Mouse (Mus musculus) forebrain, postnatal 0 days (tissue): Measurements from ENCODE around the gene Olfr263. TPM values are rescaled to one million over a fixed set of nuclear protein-coding genes. Genes with fewer than 3 reads are reported as not detected.
"Not testable (repeated sequence)": the region's sequence is repeated elsewhere in the genome, so short reads cannot be mapped to it uniquely, and the experiment has no call there.

ENCODE experiments used
- ATAC-seq: fragments of 200-750 bp; cut with Nextera tagmentation; 2 replicates; pipeline ENCODE4 v1.8.0; 2017; ENCODE audit warnings: mild to moderate bottlenecking, moderate library complexity
- DNase-seq: peaks from one replicate; pipeline ENCODE4 v3.0.0-alpha.2; 2015
- H3K27ac ChIP-seq: fragments of 300-500 bp; sonication (generic); 2 replicates; pipeline ENCODE4 v1.5.1; 2014; ENCODE audit warnings: low read depth, mild to moderate bottlenecking, antibody characterized with exemption, low read length, moderate library complexity, mixed read lengths
- H3K27me3 ChIP-seq: fragments of 300-500 bp; sonication (generic); 2 replicates; pipeline ENCODE4 v1.6.1; 2014; ENCODE audit warnings: mild to moderate bottlenecking, low read length, mixed read lengths; ENCODE audit not compliant: insufficient read depth
- H3K36me3 ChIP-seq: fragments of 300-500 bp; sonication (generic); 2 replicates; pipeline ENCODE4 v1.6.1; 2014; ENCODE audit warnings: mild to moderate bottlenecking, moderate library complexity; ENCODE audit not compliant: insufficient read depth
- H3K4me1 ChIP-seq: fragments of 300-500 bp; sonication (generic); 2 replicates; pipeline ENCODE4 v1.6.1; 2014; ENCODE audit warnings: antibody characterized with exemption; ENCODE audit not compliant: insufficient read depth
- H3K4me2 ChIP-seq: fragments of 300-500 bp; sonication (generic); 2 replicates; pipeline ENCODE4 v1.6.1; 2014; ENCODE audit warnings: low read depth, mild to moderate bottlenecking, moderate library complexity
- H3K4me3 ChIP-seq: fragments of 300-500 bp; sonication (generic); 2 replicates; pipeline ENCODE4 v1.5.1; 2014; ENCODE audit warnings: low read depth, low read length, mixed read lengths
- H3K9ac ChIP-seq: fragments of 300-500 bp; sonication (generic); 2 replicates; pipeline ENCODE4 v1.6.1; 2014; ENCODE audit warnings: mild to moderate bottlenecking
- H3K9me3 ChIP-seq: fragments of 300-500 bp; sonication (generic); 2 replicates; pipeline ENCODE4 v1.6.1; 2016; ENCODE audit warnings: low read length
- CTCF ChIP-seq: sonication (generic); IDR thresholded peaks from 2 replicates; pipeline ENCODE4 v1.5.1; 2016; ENCODE audit warnings: antibody characterized with exemption, control low read depth, low read depth
- WGBS: fragments of 180-500 bp; shearing (Covaris S2); extraction: QIAGEN DNeasy Blood & Tissue Kit; methylation state at CpG from one replicate; pipeline ENCODE4 v1.1.7; 2014; 5-methylcytosine and 5-hydroxymethylcytosine counted together
- polyA plus RNA-seq: library from polyadenylated mRNA; unstranded; fragments of >200 nt; fragmentation: Nextera tagmentation; extraction: Ambion mirVana; gene quantifications from 2 replicates; pipeline ENCODE4 v1.2.1, GENCODE M21; 2015
- total RNA-seq: library from RNA; depleted of rRNA; stranded (reverse); fragments of >200 nt; gene quantifications from 2 replicates; pipeline ENCODE4 v1.2.3, GENCODE M21; 2014; rRNA removed

Gene Olfr263
- total RNA-seq (not detected in 2 replicates), polyA plus RNA-seq (not detected in 2 replicates)

- not testable (repeated sequence) for DNase-seq, H3K4me3 ChIP-seq, H3K4me2 ChIP-seq, ATAC-seq, H3K27ac ChIP-seq, H3K9ac ChIP-seq, H3K4me1 ChIP-seq, H3K9me3 ChIP-seq, H3K27me3 ChIP-seq, H3K36me3 ChIP-seq
- WGBS, result 65% methylated on average over 3 of the region's 3 CpGs
Measured at GRCm38 (mm10) chr13:21129339-21129738, at the start of gene Olfr263. Gene Olfr263 (plus strand): TSS chr13:21129639.

DNA sequence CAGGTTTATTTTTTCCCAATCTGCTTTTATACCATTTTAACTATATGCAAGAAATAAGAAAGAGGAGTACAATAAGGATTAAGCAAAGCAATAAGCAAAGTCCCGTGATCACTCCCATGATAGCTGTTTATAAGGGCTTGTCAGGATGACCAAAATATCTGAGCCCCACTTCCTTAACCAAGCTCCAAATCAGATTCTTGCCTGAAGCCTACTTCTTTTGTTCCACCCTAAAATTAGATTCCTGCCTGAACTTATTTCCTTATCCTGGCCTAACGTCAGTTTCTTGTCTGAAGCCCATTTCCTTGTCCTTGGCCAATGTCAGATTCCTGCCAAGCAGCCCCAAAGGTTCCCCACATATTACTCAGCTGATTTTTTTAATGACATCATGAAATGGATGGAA, 46.8 kb upstream of the Olfr263 start:
- H3K9me3 ChIP-seq, result no peaks in the 10 kb centered on the region
- no peaks in the 10 kb centered on the region for H3K36me3 ChIP-seq
- no peak for TF ChIP-seq CTCF
- H3K4me3 ChIP-seq, result no peak overlapping the region
- ATAC-seq, result no peak
- H3K27me3 ChIP-seq, result no peaks in the 10 kb centered on the region
- no peak overlapping the region for H3K27ac ChIP-seq
- no peak for DNase-seq
- WGBS, result 79% methylated on average over 2 of the region's 2 CpGs
- no peak overlapping the region for H3K4me2 ChIP-seq
- H3K9ac ChIP-seq, result no peak overlapping the region
- H3K4me1 ChIP-seq, result no peaks in the 10 kb centered on the region

DNA sequence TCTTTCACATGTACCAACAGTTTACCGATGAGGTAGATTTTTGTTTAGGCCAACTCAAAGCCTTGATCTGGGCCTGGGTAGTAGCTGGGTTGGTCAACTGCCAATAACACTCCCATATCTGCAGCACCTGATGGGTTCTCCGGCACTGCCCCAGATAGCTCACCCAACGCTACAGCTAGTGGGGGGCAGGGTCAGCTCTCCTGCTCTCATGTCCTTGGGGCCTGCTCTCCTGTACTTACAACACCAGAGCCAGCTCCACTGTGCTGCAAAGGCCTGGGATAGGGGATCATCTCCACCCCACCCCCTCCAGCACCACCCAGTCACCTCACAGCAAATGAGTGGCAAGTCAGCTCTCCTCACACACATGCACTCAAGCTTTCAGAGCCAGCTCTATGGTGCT, 19.7 kb upstream of the Olfr263 start:
- WGBS, result 93% methylated on average over 3 of the region's 3 CpGs
- ATAC-seq, result no peak
- no peak overlapping the region for H3K4me3 ChIP-seq
- H3K4me1 ChIP-seq, result no peaks in the 10 kb centered on the region
- no peaks in the 10 kb centered on the region for H3K27me3 ChIP-seq
- H3K27ac ChIP-seq, result no peak overlapping the region
- no peak for DNase-seq
- no peaks in the 10 kb centered on the region for H3K9me3 ChIP-seq
- H3K9ac ChIP-seq, result no peak overlapping the region
- H3K4me2 ChIP-seq, result no peak overlapping the region
- H3K36me3 ChIP-seq, result no peaks in the 10 kb centered on the region
- TF ChIP-seq CTCF, result no peak

- no peak for DNase-seq
- H3K4me3 ChIP-seq, result no peak overlapping the region
- H3K9me3 ChIP-seq, result no peaks in the 10 kb centered on the region
- no peak overlapping the region for H3K27ac ChIP-seq
- TF ChIP-seq CTCF, result no peak
- no peak overlapping the region for H3K4me2 ChIP-seq
- no peaks in the 10 kb centered on the region for H3K27me3 ChIP-seq
- no peak for ATAC-seq
- no peaks in the 10 kb centered on the region for H3K4me1 ChIP-seq
- no peak overlapping the region for H3K9ac ChIP-seq
- WGBS, result 89% methylated on average over 6 of the region's 6 CpGs
- no peaks in the 10 kb centered on the region for H3K36me3 ChIP-seq
Measured at GRCm38 (mm10) chr13:21110441-21110840, 19.0 kb upstream of the Olfr263 start.

DNA sequence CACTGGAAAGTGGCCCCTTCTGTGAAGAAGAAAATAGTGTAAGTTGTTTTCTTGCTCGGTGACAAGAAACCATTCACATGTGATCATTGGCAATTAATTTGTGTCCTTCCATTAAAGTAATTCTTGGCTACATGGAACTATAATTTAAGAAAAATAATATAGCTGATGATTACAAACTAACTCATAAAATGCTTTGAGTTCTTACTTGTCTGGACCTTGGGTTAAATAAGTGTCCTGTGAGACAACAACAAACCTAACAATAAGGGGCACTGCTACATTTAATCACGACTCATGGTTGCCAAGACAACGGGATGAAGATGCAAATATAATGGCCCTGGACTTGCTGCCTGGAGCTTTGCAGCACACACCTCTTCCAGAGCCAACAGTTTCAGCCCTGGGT, 18.3 kb upstream of the Olfr263 start, which contains the start of gene Olfr1369-ps1:
Olfr1369-ps1 (plus strand) TSS at position 301 of the 400 bp plus-strand sequence.
- H3K27ac ChIP-seq, ATAC-seq, H3K4me1 ChIP-seq, H3K4me3 ChIP-seq, H3K27me3 ChIP-seq, H3K9ac ChIP-seq, H3K36me3 ChIP-seq, DNase-seq, H3K9me3 ChIP-seq, H3K4me2 ChIP-seq: not testable (repeated sequence)
- 55% methylated on average over 3 of the region's 3 CpGs for WGBS

- no peak overlapping the region for H3K9ac ChIP-seq
- H3K4me2 ChIP-seq, result no peak overlapping the region
- H3K9me3 ChIP-seq, result no peaks in the 10 kb centered on the region
- no peak for DNase-seq
- no peak for TF ChIP-seq CTCF
- no peaks in the 10 kb centered on the region for H3K4me1 ChIP-seq
- WGBS, result 88% methylated on average over 4 of the region's 4 CpGs
- H3K36me3 ChIP-seq, result no peaks in the 10 kb centered on the region
- ATAC-seq, result no peak
- H3K27ac ChIP-seq, result no peak overlapping the region
- H3K4me3 ChIP-seq, result no peak overlapping the region
- no peaks in the 10 kb centered on the region for H3K27me3 ChIP-seq
Measured at GRCm38 (mm10) chr13:21114121-21114520, 15.3 kb upstream of the Olfr263 start.

- H3K36me3 ChIP-seq, result no peaks in the 10 kb centered on the region
- ATAC-seq (no peak), DNase-seq (no peak)
- H3K4me1 ChIP-seq, result no peaks in the 10 kb centered on the region
- H3K27me3 ChIP-seq, result no peaks in the 10 kb centered on the region
- no peak overlapping the region for H3K4me2 ChIP-seq
- peak; percentile 43 for TF ChIP-seq CTCF
- H3K9ac ChIP-seq, result no peak overlapping the region
- no peaks in the 10 kb centered on the region for H3K9me3 ChIP-seq
- no peak overlapping the region for H3K27ac ChIP-seq
- no peak overlapping the region for H3K4me3 ChIP-seq
- WGBS, result 58% methylated on average over 8 of the region's 8 CpGs
Measured at GRCm38 (mm10) chr13:21142421-21142820, 13.0 kb downstream of the Olfr263 start.

DNA sequence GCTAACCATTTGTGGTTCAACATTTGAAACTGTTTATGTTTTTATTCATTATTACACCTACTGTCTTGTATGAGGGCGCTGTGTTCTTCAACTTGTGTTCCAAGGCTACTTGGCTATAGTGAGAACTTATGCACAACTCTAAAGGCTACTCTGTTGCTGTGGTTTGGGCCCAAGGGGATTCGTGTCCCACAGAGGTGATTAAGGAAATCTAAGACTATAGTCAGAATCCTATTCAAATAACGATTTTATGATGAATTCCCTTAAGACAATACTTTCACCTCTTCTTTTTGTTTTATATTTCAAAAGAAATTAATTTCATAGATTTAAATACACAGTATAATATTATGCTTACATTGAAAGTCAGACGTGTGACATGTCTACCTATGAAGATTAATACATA, 16.3 kb downstream of the Olfr263 start, which contains the start of gene Olfr1368:
Olfr1368 (minus strand) TSS at position 101 of the 400 bp plus-strand sequence.
- H3K27me3 ChIP-seq, result no peaks in the 10 kb centered on the region
- 76% methylated on average over 4 of the region's 4 CpGs for WGBS
- DNase-seq (no peak), ATAC-seq (no peak)
- H3K27ac ChIP-seq, result no peak within 1 kb of the TSS
- H3K36me3 ChIP-seq, result no peaks in the 10 kb centered on the region
- H3K4me1 ChIP-seq, result no peaks in the 10 kb centered on the region
- H3K4me3 ChIP-seq, result no peak within 1 kb of the TSS
- H3K9ac ChIP-seq, result no peak within 1 kb of the TSS
- H3K4me2 ChIP-seq, result no peak within 1 kb of the TSS
- no peaks in the 10 kb centered on the region for H3K9me3 ChIP-seq
- no peak for TF ChIP-seq CTCF
